Mouse (Mus musculus) intestine, postnatal 0 days (tissue): ENCODE data around the gene Zdhhc22. TPM values are rescaled to one million over a fixed set of nuclear protein-coding genes. Genes with fewer than 3 reads are reported as not detected.

Experiments
- ATAC-seq: fragments of 200-750 bp; cut with Nextera tagmentation; 2 replicates; pipeline ENCODE4 v1.8.0; 2017; ENCODE audit warnings: mild to moderate bottlenecking, moderate TSS enrichment, moderate library complexity
- H3K27ac ChIP-seq: fragments of 300-500 bp; sonication (generic); 2 replicates; pipeline ENCODE4 v1.5.1; 2014; ENCODE audit warnings: mild to moderate bottlenecking, low read depth, low read length, moderate library complexity
- H3K27me3 ChIP-seq: fragments of 300-500 bp; sonication (generic); replicated peaks from 2 replicates; pipeline ENCODE4 v1.6.1; 2014; ENCODE audit warnings: low read length, mixed read lengths; ENCODE audit not compliant: control insufficient read depth, insufficient read depth
- H3K36me3 ChIP-seq: fragments of 300-500 bp; sonication (generic); 2 replicates; pipeline ENCODE4 v1.6.1; 2014; ENCODE audit warnings: mild to moderate bottlenecking, moderate library complexity; ENCODE audit not compliant: control insufficient read depth, insufficient read depth
- H3K4me1 ChIP-seq: fragments of 300-500 bp; sonication (generic); replicated peaks from 2 replicates; pipeline ENCODE4 v1.6.1; 2014; ENCODE audit warnings: antibody characterized with exemption, low read length, mixed read lengths; ENCODE audit not compliant: control insufficient read depth, insufficient read depth
- H3K4me2 ChIP-seq: fragments of 300-500 bp; sonication (generic); replicated peaks from 2 replicates; pipeline ENCODE4 v1.6.1; 2014; ENCODE audit warnings: low read depth, mild to moderate bottlenecking, moderate library complexity
- H3K4me3 ChIP-seq: fragments of 300-500 bp; sonication (generic); 2 replicates; pipeline ENCODE4 v1.5.1; 2014; ENCODE audit warnings: low read depth, low read length
- H3K9ac ChIP-seq: fragments of 300-500 bp; sonication (generic); 2 replicates; pipeline ENCODE4 v1.6.1; 2014; ENCODE audit warnings: mild to moderate bottlenecking, low read depth, low read length
- H3K9me3 ChIP-seq: fragments of 300-500 bp; sonication (generic); 2 replicates; pipeline ENCODE4 v1.6.1; 2016; ENCODE audit warnings: mixed run types; ENCODE audit not compliant: control insufficient read depth
- CTCF ChIP-seq: sonication (generic); IDR thresholded peaks from 2 replicates; pipeline ENCODE4 v1.5.1; 2016; ENCODE audit warnings: low read depth, mild to moderate bottlenecking, control low read depth, antibody characterized with exemption, moderate library complexity
- WGBS: fragments of 180-500 bp; shearing (Covaris S2); extraction: QIAGEN DNeasy Blood & Tissue Kit; methylation state at CpG from one replicate; pipeline ENCODE4 v1.1.7; 2014; 5-methylcytosine and 5-hydroxymethylcytosine counted together
- polyA plus RNA-seq: library from polyadenylated mRNA; unstranded; fragments of >200 nt; fragmentation: Nextera tagmentation; extraction: Ambion mirVana; gene quantifications from 2 replicates; pipeline ENCODE4 v1.2.1, GENCODE M21; 2015

The Zdhhc22 gene
- polyA plus RNA-seq, 1 experiment from 2014 or later: 0.46 TPM

DNA sequence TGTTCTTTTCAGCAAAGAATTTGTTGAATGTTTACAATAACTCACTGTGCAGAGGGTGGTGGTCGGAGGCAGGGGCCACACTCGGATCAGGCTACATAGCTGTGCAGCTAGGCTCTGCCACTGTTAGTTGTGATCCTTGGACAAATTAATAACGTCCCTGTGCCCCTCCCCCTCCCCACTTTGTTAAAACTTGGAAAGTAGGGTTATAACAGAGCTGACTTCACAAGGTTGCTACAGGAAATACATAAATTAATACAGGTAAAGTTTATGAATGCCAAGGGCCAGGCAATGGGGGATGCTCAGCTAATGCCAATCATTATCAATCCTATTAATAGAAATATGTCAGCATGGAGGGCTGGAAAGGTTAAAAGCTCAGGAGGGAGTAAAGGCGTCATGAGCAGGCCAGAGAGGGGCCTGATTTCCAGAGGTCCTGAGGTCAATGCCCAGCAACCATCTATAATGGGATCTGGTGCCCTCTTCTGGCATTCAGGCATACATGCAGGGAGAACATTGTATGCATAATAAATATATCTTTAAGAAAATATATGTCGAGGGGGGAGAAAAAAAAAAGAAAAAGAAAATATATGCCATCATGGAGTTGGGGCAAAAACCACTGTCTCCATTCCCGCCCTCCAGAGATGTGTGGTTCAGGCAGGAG, 13.6 kb downstream of the Zdhhc22 start:
- Histone ChIP-seq H3K4me1 (0 out of 2 replicates have a peak, but pooled peaks cover 5% of the 10 kb centered on the region), H3K9me3 (no peaks in the 10 kb centered on the region), H3K4me2 (no peak overlapping the region), H3K36me3 (no peaks in the 10 kb centered on the region), H3K4me3 (no peak overlapping the region), H3K9ac (no peak overlapping the region), H3K27me3 (peaks cover 28% of the 10 kb centered on the region; the same call in 1 of the 2 replicates), H3K27ac (no peak overlapping the region)
- no peak for ATAC-seq
- peak; percentile 60 for TF ChIP-seq CTCF
- WGBS: 60% methylated on average over 6 of the region's 6 CpGs

DNA sequence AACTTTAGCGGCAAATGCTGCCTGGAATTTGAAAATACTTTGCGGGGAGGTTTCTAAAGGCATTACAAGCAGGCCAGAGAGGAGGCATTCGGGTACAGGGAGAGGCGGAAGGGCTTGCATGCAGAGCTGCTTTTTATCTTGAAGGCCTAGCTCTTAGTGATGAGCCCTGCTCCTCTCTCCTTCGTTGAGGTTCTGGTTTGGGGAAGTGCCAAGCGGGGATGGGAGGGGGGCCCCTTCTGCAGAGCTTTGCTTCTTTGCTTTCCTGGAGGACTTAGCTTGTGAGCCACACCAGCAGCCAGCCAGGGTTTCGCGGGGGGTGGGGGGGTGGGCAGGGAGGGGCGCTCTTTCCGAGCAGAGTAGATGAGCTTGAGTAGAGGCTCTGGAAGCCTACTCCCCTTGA, 14.5 kb downstream of the Zdhhc22 start:
- H3K36me3 ChIP-seq: no peaks in the 10 kb centered on the region
- WGBS: 58% methylated on average over 10 of the region's 10 CpGs

DNA sequence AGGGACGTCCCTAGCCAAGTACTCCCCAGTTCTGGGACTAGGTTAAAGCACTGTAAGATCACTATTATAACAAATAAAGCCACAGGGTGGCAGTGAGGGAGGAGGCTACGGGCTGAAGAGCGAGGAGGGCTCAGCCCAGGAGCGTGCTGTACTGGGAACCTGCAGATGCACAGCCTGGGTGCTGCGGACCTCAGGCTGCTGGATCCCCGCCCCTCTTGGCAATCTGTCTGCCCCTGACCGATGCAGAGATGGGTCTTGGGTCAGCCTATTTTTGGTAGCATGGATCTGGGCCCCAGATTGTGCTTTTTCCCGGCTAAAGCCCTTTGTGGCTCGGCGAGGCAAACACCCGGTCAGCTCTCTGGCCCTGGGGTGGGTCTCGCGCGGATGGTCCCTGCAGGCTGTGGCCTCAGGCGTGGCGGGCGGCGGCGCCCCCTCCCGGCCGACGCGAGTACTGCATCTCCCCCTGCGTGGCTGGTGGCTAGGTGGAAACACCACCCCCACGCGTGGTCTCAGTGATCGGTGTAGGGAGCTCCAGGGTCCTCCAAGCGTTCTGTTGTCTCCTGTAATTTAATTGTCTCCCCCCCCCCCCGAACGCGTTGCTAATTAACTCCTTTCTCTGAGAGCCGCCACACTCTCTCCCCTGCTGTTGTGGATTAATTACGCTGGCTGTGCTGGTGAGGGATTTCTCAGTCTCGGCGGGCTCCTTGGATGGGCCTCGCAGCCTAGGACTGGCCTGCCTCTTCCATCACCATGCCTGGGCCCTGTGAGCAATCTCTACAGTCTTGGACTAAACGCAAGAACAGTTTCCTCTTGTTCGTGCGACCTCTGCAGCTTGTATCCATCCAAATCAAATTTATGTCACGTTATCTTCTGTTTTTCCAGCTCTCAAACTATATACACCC, 15.6 kb downstream of the Zdhhc22 start:
- peak; percentile 94 for TF ChIP-seq CTCF

More for the DNA sequence above, 14.5 kb downstream of the Zdhhc22 start:
- TF ChIP-seq CTCF: no peak
- Histone ChIP-seq H3K4me2 (no peak overlapping the region), H3K4me3 (no peak overlapping the region), H3K27ac (no peak overlapping the region), H3K9ac (no peak overlapping the region), H3K9me3 (no peaks in the 10 kb centered on the region), H3K4me1 (0 out of 2 replicates have a peak, but pooled peaks cover 5% of the 10 kb centered on the region), H3K27me3 (peaks cover 25% of the 10 kb centered on the region; the same call in 1 of the 2 replicates)
- ATAC-seq: no peak

DNA sequence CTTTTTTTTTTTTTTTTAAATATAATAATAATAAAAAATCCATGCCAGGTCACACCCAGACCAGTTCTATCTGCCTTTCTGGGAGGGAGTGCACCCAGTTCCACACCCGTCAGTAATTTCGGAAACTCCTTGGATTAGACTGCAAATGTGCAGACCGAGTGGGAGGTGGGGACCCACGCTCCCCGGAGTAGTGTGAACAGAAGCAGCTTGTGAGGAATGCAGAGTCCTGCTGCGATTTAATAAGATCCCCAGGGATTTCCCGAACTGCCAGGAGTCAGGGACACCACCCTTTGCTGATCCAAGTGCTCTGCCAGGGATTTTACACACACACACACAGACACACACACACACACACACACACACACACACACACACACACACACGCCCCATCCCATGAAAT, 16.5 kb downstream of the Zdhhc22 start:
- no peaks in the 10 kb centered on the region for H3K36me3 ChIP-seq
- 0 out of 2 replicates have a peak, but pooled peaks cover 5% of the 10 kb centered on the region for H3K4me1 ChIP-seq
- H3K27me3 ChIP-seq: peaks cover 16% of the 10 kb centered on the region; the same call in 1 of the 2 replicates
- no peaks in the 10 kb centered on the region for H3K9me3 ChIP-seq
- TF ChIP-seq CTCF: no peak
- no peak overlapping the region for H3K27ac ChIP-seq
- ATAC-seq: no peak
- no peak overlapping the region for H3K4me2 ChIP-seq
- no peak overlapping the region for H3K4me3 ChIP-seq
- H3K9ac ChIP-seq: no peak overlapping the region
- WGBS: 29% methylated on average over 8 of the region's 8 CpGs

More for the DNA sequence above, 15.6 kb downstream of the Zdhhc22 start:
- no peak overlapping the region for H3K27ac ChIP-seq
- H3K27me3 ChIP-seq: peaks cover 18% of the 10 kb centered on the region; the same call in 1 of the 2 replicates
- no peak overlapping the region for H3K9ac ChIP-seq
- no peak for ATAC-seq
- no peaks in the 10 kb centered on the region for H3K9me3 ChIP-seq
- WGBS: 8% methylated on average over 40 of the region's 40 CpGs
- H3K4me3 ChIP-seq: peak overlapping the region; percentile 25; the same call in 1 of the 2 replicates
- H3K36me3 ChIP-seq: no peaks in the 10 kb centered on the region
- 0 out of 2 replicates have a peak, but pooled peaks cover 5% of the 10 kb centered on the region for H3K4me1 ChIP-seq
- H3K4me2 ChIP-seq: peak overlapping the region; percentile 60

DNA sequence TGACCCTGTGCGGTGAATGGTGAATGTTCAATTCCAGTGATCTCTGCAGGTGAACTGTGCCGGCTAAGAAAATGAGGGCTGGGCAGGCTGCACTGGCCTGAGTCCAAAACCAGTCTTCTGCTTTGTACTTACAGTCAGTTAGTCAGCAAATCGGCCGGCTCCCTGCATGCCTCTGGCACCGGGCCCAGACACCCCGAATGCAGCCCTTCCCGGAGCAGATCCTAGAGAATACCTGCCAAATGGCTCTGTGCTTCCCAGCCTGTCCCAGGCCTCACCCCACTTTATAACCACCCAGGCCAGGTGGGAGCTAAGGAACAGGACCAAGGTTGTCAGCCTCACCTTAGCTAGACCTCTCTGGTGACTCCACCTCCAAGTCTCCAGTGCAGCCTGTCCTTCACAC, 17.0 kb downstream of the Zdhhc22 start:
- no peak for TF ChIP-seq CTCF
- 0 out of 2 replicates have a peak, but pooled peaks cover 5% of the 10 kb centered on the region for H3K4me1 ChIP-seq
- whole genome bisulfite sequencing: 9% methylated on average over 7 of the region's 7 CpGs
- no peak overlapping the region for H3K4me3 ChIP-seq
- ATAC-seq: peak; percentile 83
- no peaks in the 10 kb centered on the region for H3K36me3 ChIP-seq
- no peak overlapping the region for H3K4me2 ChIP-seq
- H3K27ac ChIP-seq: no peak overlapping the region; the same call in 1 of the 2 replicates
- peaks cover 12% of the 10 kb centered on the region; the same call in 1 of the 2 replicates for H3K27me3 ChIP-seq
- H3K9me3 ChIP-seq: no peaks in the 10 kb centered on the region
- H3K9ac ChIP-seq: no peak overlapping the region

DNA sequence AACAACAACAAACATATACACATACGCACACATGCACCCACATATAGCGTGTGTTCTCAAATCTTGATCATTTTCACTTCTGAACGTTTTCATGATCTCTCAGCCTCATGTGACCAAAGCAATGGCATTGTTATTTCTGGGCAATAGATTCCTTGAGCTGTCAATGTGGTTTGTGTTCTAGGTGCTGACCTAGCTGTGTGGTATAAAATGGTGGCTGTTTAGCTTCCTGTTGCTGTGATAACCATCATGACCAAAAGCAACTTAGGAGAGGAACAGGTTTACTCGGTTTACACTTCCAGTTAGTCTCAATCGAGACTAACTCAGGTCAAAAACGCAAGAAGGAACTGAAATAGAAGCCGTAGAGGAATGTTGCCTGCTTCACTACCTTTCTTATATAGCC, 19.1 kb downstream of the Zdhhc22 start:
- TF ChIP-seq CTCF: no peak
- 94% methylated on average over 7 of the region's 7 CpGs for WGBS

More for the DNA sequence above, 19.1 kb downstream of the Zdhhc22 start:
- no peaks in the 10 kb centered on the region for H3K36me3 ChIP-seq
- no peak overlapping the region for H3K9ac ChIP-seq
- H3K4me1 ChIP-seq: 0 out of 2 replicates have a peak, but pooled peaks cover 5% of the 10 kb centered on the region
- H3K9me3 ChIP-seq: no peaks in the 10 kb centered on the region
- no peak overlapping the region for H3K4me2 ChIP-seq
- H3K27me3 ChIP-seq: 0 out of 2 replicates have a peak, but pooled peaks cover under 1% of the 10 kb centered on the region
- H3K27ac ChIP-seq: no peak overlapping the region
- no peak for ATAC-seq
- no peak overlapping the region for H3K4me3 ChIP-seq
